Mouse (Mus musculus): Measurements from ENCODE around the gene Coro6. TPM values are rescaled to one million over a fixed set of nuclear protein-coding genes. Genes with fewer than 3 reads are reported as not detected.
A peak's percentile ranks its signal among the peaks of the same experiment; 100 is the strongest.

The Coro6 gene
- total and polyA plus RNA-seq, 3 experiments, result 0.04 to 0.18 TPM; not detected in 1

DNA sequence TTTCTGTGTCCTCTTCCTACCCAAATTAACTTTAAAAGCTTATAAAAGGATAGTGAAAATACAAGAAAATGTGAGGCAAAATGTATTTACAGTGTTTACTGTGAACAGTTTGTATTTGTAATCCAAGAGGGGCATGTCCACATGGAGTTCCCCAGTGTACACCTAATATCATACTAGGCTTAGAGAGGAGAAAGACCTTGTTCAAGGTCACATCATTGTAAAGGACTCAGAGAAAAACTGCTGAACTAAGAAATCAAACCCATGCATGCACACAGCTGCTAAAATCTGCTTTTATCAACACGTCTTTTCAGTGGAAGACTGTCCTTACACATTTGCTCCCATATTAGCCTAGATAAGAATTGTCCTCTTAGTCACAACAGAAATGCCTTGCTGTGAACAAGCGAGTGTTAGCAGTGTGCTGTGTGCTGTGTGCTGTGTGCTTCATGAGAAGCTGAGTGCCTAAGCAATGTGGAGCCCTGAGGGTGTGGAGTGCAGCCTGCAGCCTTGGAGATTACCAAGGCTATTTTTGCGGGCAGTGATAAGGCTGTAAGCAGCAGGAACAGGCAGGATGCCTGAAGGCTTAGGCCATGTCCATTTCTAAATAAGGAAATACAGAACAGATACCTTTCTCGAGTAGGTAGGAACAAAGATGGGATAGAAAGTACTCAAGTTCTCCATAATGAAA, 38.9 kb upstream of the Coro6 start:
- peak overlapping the region; percentile 10; the same call in 1 of the 2 replicates for H3K27ac ChIP-seq (ENCODE audit: control insufficient read depth, low read depth, low read length)
- peak; percentile 86 for DNase-seq (ENCODE audit: low read depth, low spot score)
- peaks cover 16% of the 10 kb centered on the region in 2 experiments for H3K36me3 ChIP-seq (ENCODE audit: control insufficient read depth in 1 of 2, insufficient read depth in 2 of 2, low read length in 2 of 2)
- no peaks in the 10 kb centered on the region for H3K9me3 ChIP-seq (replicated peaks; ENCODE audit: insufficient read depth, low read length)
- TF ChIP-seq MEF2A (IDR thresholded peaks at IDR 0.05; ENCODE audit: extremely low read depth, insufficient replicate concordance, low read depth, low read length, poor library complexity, severe bottlenecking), result peak; percentile 89; the same call in 1 of the 2 replicates
- peak; percentile 82 for TF ChIP-seq TCF12 (IDR thresholded peaks at IDR 0.05; ENCODE audit: low read depth, low read length)
- peak; percentile 59; the same call in 1 of the 2 replicates for TF ChIP-seq ETS1 (IDR thresholded peaks at IDR 0.05; ENCODE audit: low read depth, low read length)
- TF ChIP-seq SIN3A (IDR thresholded peaks at IDR 0.05; ENCODE audit: low read length), result peak; percentile 45; the same call in 1 of the 2 replicates
- TF ChIP-seq MYC (IDR thresholded peaks at IDR 0.05; ENCODE audit: low read depth, low read length), result 0 out of 2 replicates have a peak, but pooled peaks have one; percentile 55
- peak; percentile 62; the same call in 1 of the 2 replicates for TF ChIP-seq MAX (IDR thresholded peaks at IDR 0.05; ENCODE audit: low read length)
- no peak for TF ChIP-seq POLR2AphosphoS5 (IDR thresholded peaks at IDR 0.05; ENCODE audit: borderline replicate concordance, low read depth, low read length)
- TF ChIP-seq GATA1 (IDR thresholded peaks at IDR 0.05; ENCODE audit: low read depth, low read length), result peak; percentile 90
- TF ChIP-seq ELF1 (IDR thresholded peaks at IDR 0.05; ENCODE audit: low read depth, low read length), result no peak
- peak; percentile 83 for TF ChIP-seq TAL1 (IDR thresholded peaks at IDR 0.05; ENCODE audit: low read length)
- no peak for TF ChIP-seq BHLHE40 (IDR thresholded peaks at IDR 0.05; ENCODE audit: borderline replicate concordance, low read depth, low read length)
- no peak; a peak in 1 of 6 replicates for TF ChIP-seq CTCF (IDR thresholded peaks at IDR 0.05 in 2 of 3, conservative IDR thresholded peaks at IDR 0.05 in 1 of 3; ENCODE audit: control insufficient read depth in 1 of 3, insufficient read depth in 1 of 3, low read depth in 2 of 3, low read length in 3 of 3, poor library complexity in 1 of 3, severe bottlenecking in 1 of 3)
- TF ChIP-seq UBTF (IDR thresholded peaks at IDR 0.05; ENCODE audit: borderline replicate concordance, insufficient read depth, low read depth, low read length), result peak; percentile 74; the same call in 1 of the 2 replicates
- TF ChIP-seq EP300 (IDR thresholded peaks at IDR 0.05; ENCODE audit: low read depth in 1 of 2, low read length in 2 of 2), result peak; percentile 87 to 89
- TF ChIP-seq RCOR1 (IDR thresholded peaks at IDR 0.05; ENCODE audit: low read depth, low read length), result 0 out of 2 replicates have a peak, but pooled peaks have one; percentile 36
- TF ChIP-seq E2F4 (IDR thresholded peaks at IDR 0.05; ENCODE audit: borderline replicate concordance, low read depth, low read length), result no peak
- TF ChIP-seq KAT2A (conservative IDR thresholded peaks at IDR 0.05; ENCODE audit: low read depth, low read length), result no peak
- TF ChIP-seq MXI1 (IDR thresholded peaks at IDR 0.05; ENCODE audit: low read depth, low read length), result peak; percentile 58; the same call in 1 of the 2 replicates
- no peak for TF ChIP-seq USF1 (IDR thresholded peaks at IDR 0.05; ENCODE audit: low read depth, low read length)
- peak; percentile 82 for TF ChIP-seq TBP (IDR thresholded peaks at IDR 0.05; ENCODE audit: low read depth, low read length)
- no peak for TF ChIP-seq MYB (IDR thresholded peaks at IDR 0.05; ENCODE audit: low read depth, low read length)
- H3K9ac ChIP-seq (ENCODE audit: control insufficient read depth, low read depth, low read length, poor library complexity, severe bottlenecking), result no peak overlapping the region
- H3K4me1 ChIP-seq (ENCODE audit: control insufficient read depth in 1 of 2, insufficient read depth in 2 of 2, low read length in 2 of 2), result peaks cover 7 to 9% of the 10 kb centered on the region in 2 experiments
- H3K27me3 ChIP-seq (ENCODE audit: control insufficient read depth in 1 of 2, insufficient read depth in 2 of 2, low read length in 2 of 2), result no peaks in the 10 kb centered on the region
- no peaks in the 10 kb centered on the region for H3K79me2 ChIP-seq (ENCODE audit: control insufficient read depth, insufficient read depth, low read length, poor library complexity)
- H3K4me3 ChIP-seq (ENCODE audit: control insufficient read depth in 1 of 2, insufficient read depth in 1 of 2, low read depth in 2 of 2, low read length in 2 of 2), result no peak overlapping the region
